Mouse (Mus musculus) stomach, postnatal 0 days (tissue): Measurements from ENCODE around the gene Pik3cd. TPM values are rescaled to one million over a fixed set of nuclear protein-coding genes. Genes with fewer than 3 reads are reported as not detected.

Source experiments
- ATAC-seq: fragments of 200-750 bp; cut with Nextera tagmentation; 2 replicates; pipeline ENCODE4 v1.8.0; 2017; ENCODE audit not compliant: low FRiP score, low TSS enrichment
- DNase-seq: peaks from one replicate; pipeline ENCODE4 v3.0.0-alpha.2; 2016; ENCODE audit warnings: low spot score
- H3K27ac ChIP-seq: fragments of 300-500 bp; sonication (generic); replicated peaks from 2 replicates; pipeline ENCODE4 v1.5.1; 2014; ENCODE audit warnings: mild to moderate bottlenecking, control low read depth
- H3K27me3 ChIP-seq: fragments of 300-500 bp; sonication (generic); 2 replicates; pipeline ENCODE4 v1.6.1; 2014; ENCODE audit warnings: low read length; ENCODE audit not compliant: control insufficient read depth, insufficient read depth
- H3K36me3 ChIP-seq: fragments of 300-500 bp; sonication (generic); 2 replicates; pipeline ENCODE4 v1.6.1; 2014; ENCODE audit warnings: low read length, mixed read lengths; ENCODE audit not compliant: control insufficient read depth, insufficient read depth
- H3K4me1 ChIP-seq: fragments of 300-500 bp; sonication (generic); replicated peaks from 2 replicates; pipeline ENCODE4 v1.6.1; 2014; ENCODE audit warnings: antibody characterized with exemption; ENCODE audit not compliant: control insufficient read depth, insufficient read depth
- H3K4me2 ChIP-seq: fragments of 300-500 bp; sonication (generic); replicated peaks from 2 replicates; pipeline ENCODE4 v1.6.1; 2014; ENCODE audit warnings: low read depth, mild to moderate bottlenecking, control low read depth, moderate library complexity
- H3K4me3 ChIP-seq: fragments of 300-500 bp; sonication (generic); 2 replicates; pipeline ENCODE4 v1.5.1; 2014; ENCODE audit warnings: low read depth, low read length, control low read depth
- H3K9ac ChIP-seq: fragments of 300-500 bp; sonication (generic); 2 replicates; pipeline ENCODE4 v1.6.1; 2014; ENCODE audit warnings: mild to moderate bottlenecking, low read length, control low read depth, mixed read lengths
- H3K9me3 ChIP-seq: fragments of 300-500 bp; sonication (generic); 2 replicates; pipeline ENCODE4 v1.6.1; 2016; ENCODE audit warnings: low read length; ENCODE audit not compliant: control insufficient read depth
- CTCF ChIP-seq: IDR thresholded peaks from 2 replicates; pipeline ENCODE4 v1.5.1; 2016; ENCODE audit warnings: antibody characterized with exemption, low read depth, mild to moderate bottlenecking, moderate library complexity
- EP300 ChIP-seq: optimal IDR thresholded peaks from 2 replicates; pipeline ENCODE3; 2016; ENCODE audit warnings: antibody characterized with exemption
- whole genome bisulfite sequencing: fragments of 180-500 bp; shearing (Covaris S2); extraction: QIAGEN DNeasy Blood & Tissue Kit; methylation state at CpG from one replicate; pipeline ENCODE4 v1.1.7; 2014; 5-methylcytosine and 5-hydroxymethylcytosine counted together
- polyA plus RNA-seq: library from polyadenylated mRNA; unstranded; fragments of >200 nt; fragmentation: Nextera tagmentation; extraction: Ambion mirVana; gene quantifications from 2 replicates; pipeline ENCODE4 v1.2.1, GENCODE M21; 2015

The Pik3cd gene
- polyA plus RNA-seq, 1 experiment from 2014 or later = 2.0 TPM

GRCm38 (mm10) chr4:149657858-149658416 is 44.4 kb downstream of the Pik3cd start:
- TF ChIP-seq EP300 (no peak), CTCF (no peak)
- Histone ChIP-seq H3K27ac (no peak overlapping the region), H3K36me3 (no peaks in the 10 kb centered on the region), H3K4me2 (no peak overlapping the region), H3K9ac (no peak overlapping the region), H3K4me1 (no peaks in the 10 kb centered on the region), H3K4me3 (no peak overlapping the region), H3K27me3 (no peaks in the 10 kb centered on the region), H3K9me3 (no peaks in the 10 kb centered on the region)
- ATAC-seq = no peak
- DNase-seq = no peak
- 64% methylated on average over 11 of the region's 11 CpGs for WGBS

GRCm38 (mm10) chr4:149654232-149654631 is 48.1 kb downstream of the Pik3cd start:
- H3K4me3 ChIP-seq = no peak overlapping the region
- H3K4me1 ChIP-seq = no peaks in the 10 kb centered on the region
- H3K9me3 ChIP-seq = no peaks in the 10 kb centered on the region
- no peak overlapping the region for H3K4me2 ChIP-seq
- H3K36me3 ChIP-seq = no peaks in the 10 kb centered on the region
- ATAC-seq (no peak), DNase-seq (no peak)
- no peaks in the 10 kb centered on the region for H3K27me3 ChIP-seq
- no peak overlapping the region for H3K27ac ChIP-seq
- WGBS = 87% methylated on average over 4 of the region's 4 CpGs
- H3K9ac ChIP-seq = no peak overlapping the region
- TF ChIP-seq CTCF = peak; percentile 82
- no peak for TF ChIP-seq EP300

- no peaks in the 10 kb centered on the region; the same call in 1 of the 2 replicates for H3K36me3 ChIP-seq
- WGBS = 66% methylated on average over 24 of the region's 24 CpGs
- DNase-seq = peak; percentile 75
- H3K27me3 ChIP-seq = no peaks in the 10 kb centered on the region
- peak; percentile 39; the same call in 1 of the 2 replicates for ATAC-seq
- H3K27ac ChIP-seq = no peak overlapping the region
- H3K4me1 ChIP-seq = no peaks in the 10 kb centered on the region
- no peaks in the 10 kb centered on the region for H3K9me3 ChIP-seq
- no peak overlapping the region for H3K9ac ChIP-seq
- no peak for TF ChIP-seq EP300
- peak; percentile 85 for TF ChIP-seq CTCF
- no peak overlapping the region for H3K4me2 ChIP-seq
- H3K4me3 ChIP-seq = no peak overlapping the region
Measured at GRCm38 (mm10) chr4:149650493-149651193, 51.7 kb downstream of the Pik3cd start.

DNA sequence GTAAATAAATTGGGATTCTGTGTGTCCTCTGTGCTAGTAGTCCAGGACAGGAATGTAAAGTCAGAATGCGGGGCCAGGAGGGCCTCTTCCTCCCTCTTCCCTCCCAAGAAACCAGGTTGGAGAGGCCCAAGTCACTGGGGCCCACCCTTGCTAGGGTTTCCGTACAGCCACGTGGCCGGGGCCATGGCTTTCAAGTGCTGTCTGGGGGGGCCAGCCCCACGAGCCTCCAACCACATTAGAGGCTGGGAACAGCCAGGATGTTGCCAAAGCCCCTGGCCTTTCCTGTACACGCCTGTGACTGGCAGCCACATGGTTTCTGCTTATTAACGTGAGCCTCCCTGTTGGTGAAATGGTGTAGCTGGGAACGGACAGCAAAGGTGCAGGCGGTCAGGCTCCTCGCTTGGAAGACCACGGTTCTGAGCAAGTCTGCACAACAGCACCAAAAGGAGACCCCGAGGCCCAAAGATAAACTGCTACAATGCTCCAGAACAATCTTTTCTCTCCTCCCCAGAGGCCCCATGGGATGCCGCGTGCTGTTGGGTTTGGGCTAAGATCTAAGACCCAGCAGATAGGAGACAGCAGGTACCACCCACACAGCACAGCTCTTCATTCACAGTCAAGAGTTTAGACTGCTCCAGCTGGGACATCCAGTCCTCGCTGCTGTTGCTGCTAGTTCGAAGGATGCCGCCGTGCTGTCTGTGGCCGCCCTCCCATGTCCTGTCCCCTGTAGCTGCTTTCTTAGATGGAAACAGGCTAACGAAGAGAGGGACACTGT is 54.2 kb downstream of the Pik3cd start:
- Histone ChIP-seq H3K27ac (no peak overlapping the region), H3K4me3 (no peak overlapping the region), H3K27me3 (no peaks in the 10 kb centered on the region), H3K4me2 (no peak overlapping the region), H3K9me3 (no peaks in the 10 kb centered on the region), H3K9ac (no peak overlapping the region), H3K4me1 (no peaks in the 10 kb centered on the region), H3K36me3 (peaks cover 6% of the 10 kb centered on the region)
- ATAC-seq = no peak
- TF ChIP-seq EP300 (no peak), CTCF (no peak)
- DNase-seq = no peak
- WGBS = 75% methylated on average over 20 of the region's 20 CpGs

GRCm38 (mm10) chr4:149645761-149646160 is 56.6 kb downstream of the Pik3cd start:
- TF ChIP-seq CTCF = no peak
- no peak for TF ChIP-seq EP300
- H3K36me3 ChIP-seq = peaks cover 12% of the 10 kb centered on the region

More at GRCm38 (mm10) chr4:149645761-149646160, 56.6 kb downstream of the Pik3cd start:
- Histone ChIP-seq H3K27me3 (no peaks in the 10 kb centered on the region), H3K4me1 (no peaks in the 10 kb centered on the region), H3K9ac (no peak overlapping the region), H3K4me2 (no peak overlapping the region), H3K4me3 (no peak overlapping the region), H3K9me3 (no peaks in the 10 kb centered on the region), H3K27ac (no peak overlapping the region)
- WGBS = 89% methylated on average over 9 of the region's 9 CpGs
- DNase-seq = no peak
- ATAC-seq = no peak
